Mouse (Mus musculus) liver, adult 2 months (tissue): ENCODE data around the gene Sap30.

Experiments used
- CTCF ChIP-seq: fragments of 200-500 bp; IDR thresholded peaks from 2 replicates; pipeline ENCODE4 v1.5.1; 2011; ENCODE audit warnings: low read depth, low read length, control low read depth
- POLR2A ChIP-seq: fragments of 200-500 bp; IDR thresholded peaks from 2 replicates; pipeline ENCODE4 v1.6.1; 2011; ENCODE audit warnings: low read length, control low read depth; ENCODE audit not compliant: insufficient read depth; ENCODE audit errors: extremely low read depth

- TF ChIP-seq POLR2A, result peak; percentile 79
- TF ChIP-seq CTCF, result no peak
These were observed 23.9 kb upstream of the Sap30 start, which contains the start of gene Hmgb2 for GRCm38 (mm10) chr8:57511316-57512118.
